Mouse (Mus musculus) layer of hippocampus, adult 11-12 months (tissue): ENCODE data around the gene Trpt1.

Experiments
- DNase-seq: peaks from one replicate; pipeline ENCODE4 v3.0.0; 2022; ENCODE audit warnings: low spot score

Gene Trpt1

GRCm38 (mm10) chr19:7044279-7044678 lies 48.3 kb downstream of the Trpt1 start:
- DNase-seq = no peak

- no peak for DNase-seq
Observed at GRCm38 (mm10) chr19:7044706-7045105, 48.8 kb downstream of the Trpt1 start.
